Mouse (Mus musculus) bone marrow macrophage, adult 2 months (primary cell): ENCODE data around the gene Tspan2.

Experiments
- CTCF ChIP-seq: IDR thresholded peaks from 2 replicates; pipeline ENCODE4 v1.5.1; 2012; ENCODE audit warnings: low read depth, mild to moderate bottlenecking, low read length, moderate library complexity
- POLR2A ChIP-seq: IDR thresholded peaks from 2 replicates; pipeline ENCODE4 v1.6.1; 2012; ENCODE audit warnings: mild to moderate bottlenecking, low read depth, low read length, borderline replicate concordance

DNA sequence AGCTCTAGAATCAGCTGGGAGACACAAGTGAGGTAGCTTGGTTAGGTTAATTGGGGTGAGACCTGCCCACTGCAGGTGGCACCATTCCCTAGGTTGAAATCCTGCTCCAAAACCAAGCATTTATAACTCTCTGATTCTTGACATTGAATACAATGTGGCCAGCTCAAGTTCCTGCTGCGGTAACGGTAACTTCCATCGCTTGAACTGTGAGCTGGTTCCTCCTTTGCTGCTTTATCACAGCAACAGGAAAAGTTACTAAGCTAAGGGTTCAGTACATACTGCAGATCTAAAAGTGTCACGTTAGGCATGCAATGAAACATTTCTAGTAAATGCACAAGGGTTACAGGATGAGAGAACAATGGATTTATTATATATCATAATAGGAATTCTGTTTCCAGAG lies 1.7 kb upstream of the Tspan2 start:
- TF ChIP-seq CTCF: no peak
- no peak for TF ChIP-seq POLR2A
